Mouse (Mus musculus): ENCODE results near the gene Zdhhc18. TPM values are rescaled to one million over a fixed set of nuclear protein-coding genes. Genes with fewer than 3 reads are reported as not detected.
A peak's percentile ranks its signal among the peaks of the same experiment; 100 is the strongest.

The Zdhhc18 gene
- polyA plus RNA-seq, 1 experiment from 2014 or later: 3.0 TPM

DNA sequence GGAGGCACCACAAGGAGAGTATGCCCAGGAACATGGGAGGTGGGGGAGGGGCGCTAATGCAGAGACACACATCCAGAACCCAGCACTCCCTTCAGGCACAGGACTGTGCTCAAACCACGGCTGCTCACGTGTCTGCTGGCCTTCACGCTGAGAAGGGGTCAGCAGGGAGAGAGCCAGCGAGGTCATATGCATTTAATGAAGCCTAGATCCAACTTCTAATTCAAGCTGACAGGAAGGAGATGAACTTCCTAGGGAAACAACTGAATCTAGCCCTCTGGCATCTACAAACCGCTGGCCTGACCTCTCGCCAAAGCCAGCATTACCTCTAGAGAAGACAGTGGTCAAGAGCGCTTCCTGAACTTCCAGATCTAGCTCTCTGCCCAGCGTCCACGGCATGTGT lies 34.5 kb downstream of the Zdhhc18 start:
- H3K9ac ChIP-seq: no peak overlapping the region
- H3K36me3 ChIP-seq (replicated peaks; ENCODE audit: control insufficient read depth, insufficient read depth): peaks cover 55% of the 10 kb centered on the region
- H3K27me3 ChIP-seq (ENCODE audit: control insufficient read depth, insufficient read depth, low read length): no peaks in the 10 kb centered on the region
- no peak overlapping the region for H3K4me3 ChIP-seq (replicated peaks; ENCODE audit: low read length)
- H3K9me3 ChIP-seq (ENCODE audit: control insufficient read depth, low read length): no peaks in the 10 kb centered on the region
- H3K4me1 ChIP-seq (replicated peaks; ENCODE audit: control insufficient read depth, insufficient read depth, low read length): no peaks in the 10 kb centered on the region
- H3K4me2 ChIP-seq (replicated peaks): no peak overlapping the region
- H3K27ac ChIP-seq: no peak overlapping the region
- DNase-seq (ENCODE audit: low spot score): no peak
- 80% methylated on average over 10 of the region's 10 CpGs for WGBS
- no peak for ATAC-seq (ENCODE audit: low FRiP score)

DNA sequence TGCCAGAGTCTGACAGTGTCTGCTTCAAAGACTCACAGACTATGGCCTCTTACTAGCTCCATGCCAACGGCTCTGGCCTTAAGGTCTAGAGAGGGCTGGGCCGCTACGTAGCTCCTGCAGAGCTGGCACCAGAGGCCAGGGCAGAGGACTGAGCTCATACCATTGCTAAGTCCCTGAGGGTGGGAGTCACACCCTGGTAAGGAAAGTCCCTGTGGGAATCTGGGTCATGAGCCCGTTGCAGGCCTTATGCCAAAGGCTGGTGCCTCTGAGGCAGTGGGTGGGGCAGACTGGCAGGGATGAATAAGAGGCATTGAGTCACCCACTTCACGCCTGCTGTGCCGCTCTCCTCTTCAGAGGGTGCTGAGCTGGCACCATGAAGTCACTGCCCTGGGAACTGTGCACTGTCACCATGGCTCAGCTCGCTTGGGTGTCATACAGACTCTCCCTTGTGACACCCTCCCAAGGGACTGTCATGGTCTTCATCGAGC lies 35.6 kb downstream of the Zdhhc18 start:
- Histone ChIP-seq H3K27ac (no peak overlapping the region), H3K4me2 (replicated peaks) (no peak overlapping the region), H3K9me3 (ENCODE audit: control insufficient read depth, low read length) (no peaks in the 10 kb centered on the region), H3K4me1 (replicated peaks; ENCODE audit: control insufficient read depth, insufficient read depth, low read length) (no peaks in the 10 kb centered on the region), H3K27me3 (ENCODE audit: control insufficient read depth, insufficient read depth, low read length) (no peaks in the 10 kb centered on the region), H3K36me3 (replicated peaks; ENCODE audit: control insufficient read depth, insufficient read depth) (peaks cover 60% of the 10 kb centered on the region), H3K9ac (no peak overlapping the region), H3K4me3 (replicated peaks; ENCODE audit: low read length) (no peak overlapping the region)
- 90% methylated on average over 8 of the region's 8 CpGs for WGBS
- ATAC-seq (ENCODE audit: low FRiP score) (0 out of 2 replicates have a peak, but pooled peaks have one; percentile 51), DNase-seq (ENCODE audit: low spot score) (no peak)

DNA sequence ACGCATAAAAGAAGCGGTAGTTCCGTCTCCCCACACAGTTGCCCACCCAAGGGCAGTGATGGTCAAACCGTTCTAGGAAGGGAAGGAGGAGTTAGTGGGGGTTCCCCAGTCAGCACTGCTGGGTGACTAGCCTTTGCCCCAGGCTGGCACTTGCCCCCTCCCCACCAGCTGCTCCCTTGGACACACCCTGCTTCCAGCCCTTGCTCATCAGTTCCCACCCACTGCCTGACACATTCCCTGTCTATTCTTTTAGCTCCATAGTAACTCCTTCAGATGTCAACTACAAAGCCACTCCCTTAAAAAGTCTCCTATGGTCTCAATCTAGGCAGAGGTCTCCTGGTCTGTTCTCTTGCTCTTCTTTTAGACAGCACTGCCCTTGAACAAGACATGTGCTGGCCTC lies 36.1 kb downstream of the Zdhhc18 start:
- Histone ChIP-seq H3K36me3 (replicated peaks; ENCODE audit: control insufficient read depth, insufficient read depth) (peaks cover 65% of the 10 kb centered on the region), H3K4me2 (replicated peaks) (no peak overlapping the region), H3K4me1 (replicated peaks; ENCODE audit: control insufficient read depth, insufficient read depth, low read length) (no peaks in the 10 kb centered on the region), H3K27me3 (ENCODE audit: control insufficient read depth, insufficient read depth, low read length) (no peaks in the 10 kb centered on the region), H3K27ac (no peak overlapping the region), H3K9me3 (ENCODE audit: control insufficient read depth, low read length) (no peaks in the 10 kb centered on the region), H3K4me3 (replicated peaks; ENCODE audit: low read length) (no peak overlapping the region), H3K9ac (no peak overlapping the region)
- 86% methylated on average over 4 of the region's 4 CpGs for WGBS
- no peak for ATAC-seq (ENCODE audit: low FRiP score)
- DNase-seq (ENCODE audit: low spot score): no peak

DNA sequence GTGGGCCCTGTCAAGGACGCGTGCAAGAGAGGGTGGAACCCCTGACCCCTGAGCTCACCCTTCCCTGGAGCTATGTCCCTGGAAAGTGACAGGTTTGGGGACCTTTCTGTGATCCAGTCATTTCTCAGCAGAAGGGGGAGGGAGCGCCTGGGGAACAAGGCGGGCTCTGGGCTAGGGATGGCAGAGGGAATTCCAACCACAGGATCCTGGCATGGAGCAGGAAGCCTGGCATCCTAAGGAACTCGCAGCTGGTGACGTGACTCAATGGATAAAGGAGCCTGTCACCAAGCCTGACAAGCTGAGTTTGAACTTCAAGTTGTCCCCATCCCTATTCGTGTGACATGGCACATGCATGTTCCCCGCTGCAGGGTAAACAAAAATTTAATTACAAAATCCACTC lies 36.9 kb downstream of the Zdhhc18 start:
- no peaks in the 10 kb centered on the region for H3K4me1 ChIP-seq (replicated peaks; ENCODE audit: control insufficient read depth, insufficient read depth, low read length)
- peaks cover 72% of the 10 kb centered on the region for H3K36me3 ChIP-seq (replicated peaks; ENCODE audit: control insufficient read depth, insufficient read depth)
- H3K9me3 ChIP-seq (ENCODE audit: control insufficient read depth, low read length): no peaks in the 10 kb centered on the region
- 96% methylated on average over 8 of the region's 8 CpGs for WGBS
- ATAC-seq (ENCODE audit: low FRiP score) (no peak), DNase-seq (ENCODE audit: low spot score) (no peak)
- H3K9ac ChIP-seq: no peak overlapping the region
- H3K27me3 ChIP-seq (ENCODE audit: control insufficient read depth, insufficient read depth, low read length): no peaks in the 10 kb centered on the region
- H3K27ac ChIP-seq: no peak overlapping the region; the same call in 1 of the 2 replicates
- no peak overlapping the region for H3K4me3 ChIP-seq (replicated peaks; ENCODE audit: low read length)
- H3K4me2 ChIP-seq (replicated peaks): no peak overlapping the region

DNA sequence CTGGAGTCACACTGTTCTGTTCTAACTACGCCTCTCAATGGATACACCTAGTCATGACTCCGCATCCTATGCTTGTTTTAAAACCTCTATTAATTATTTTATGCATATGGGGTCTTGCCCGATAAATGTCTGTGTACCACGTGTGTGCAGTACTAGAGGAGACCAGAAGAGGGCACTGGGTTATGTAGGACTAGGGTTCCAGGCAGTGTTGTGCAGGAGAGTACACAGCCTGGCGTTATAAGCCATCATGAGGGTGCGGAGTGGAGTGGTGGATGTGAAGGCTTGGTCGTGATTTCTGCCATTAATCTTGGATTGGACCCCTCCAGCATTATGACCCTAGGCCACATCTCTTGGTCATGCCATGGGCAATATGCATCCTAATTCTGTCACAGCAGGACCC lies 37.5 kb downstream of the Zdhhc18 start:
- no peak for ATAC-seq (ENCODE audit: low FRiP score)
- no peak overlapping the region for H3K27ac ChIP-seq
- H3K27me3 ChIP-seq (ENCODE audit: control insufficient read depth, insufficient read depth, low read length): no peaks in the 10 kb centered on the region
- 96% methylated on average over 7 of the region's 7 CpGs for WGBS
- no peak overlapping the region for H3K9ac ChIP-seq
- peaks cover 74% of the 10 kb centered on the region for H3K36me3 ChIP-seq (replicated peaks; ENCODE audit: control insufficient read depth, insufficient read depth)
- H3K4me2 ChIP-seq (replicated peaks): no peak overlapping the region
- no peaks in the 10 kb centered on the region for H3K9me3 ChIP-seq (ENCODE audit: control insufficient read depth, low read length)
- DNase-seq (ENCODE audit: low spot score): no peak
- H3K4me3 ChIP-seq (replicated peaks; ENCODE audit: low read length): no peak overlapping the region
- no peaks in the 10 kb centered on the region for H3K4me1 ChIP-seq (replicated peaks; ENCODE audit: control insufficient read depth, insufficient read depth, low read length)

DNA sequence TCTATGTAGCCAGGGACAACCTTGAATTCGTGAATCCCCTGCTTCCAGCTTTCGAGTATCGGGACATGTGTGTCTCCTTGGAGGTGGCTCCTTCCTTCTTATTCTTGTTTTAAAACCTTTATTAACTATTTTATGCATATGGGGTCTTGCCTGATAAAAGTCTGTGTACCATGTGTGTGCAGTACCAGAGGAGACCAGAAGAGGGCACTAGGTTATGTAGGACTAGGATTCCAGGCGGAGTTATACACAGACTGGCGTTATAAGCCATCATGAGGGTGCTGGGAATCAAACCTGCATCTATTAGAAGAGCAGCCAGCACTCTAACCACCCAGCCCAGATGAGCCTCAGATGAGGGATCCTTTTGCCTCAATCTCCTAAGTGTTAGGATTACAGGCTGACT lies 38.1 kb downstream of the Zdhhc18 start:
- no peak overlapping the region for H3K4me3 ChIP-seq (replicated peaks; ENCODE audit: low read length)
- WGBS: 99% methylated on average over 5 of the region's 5 CpGs
- no peaks in the 10 kb centered on the region for H3K4me1 ChIP-seq (replicated peaks; ENCODE audit: control insufficient read depth, insufficient read depth, low read length)
- H3K9ac ChIP-seq: no peak overlapping the region
- ATAC-seq (ENCODE audit: low FRiP score) (no peak), DNase-seq (ENCODE audit: low spot score) (no peak)
- H3K9me3 ChIP-seq (ENCODE audit: control insufficient read depth, low read length): no peaks in the 10 kb centered on the region
- no peak overlapping the region for H3K4me2 ChIP-seq (replicated peaks)
- no peaks in the 10 kb centered on the region for H3K27me3 ChIP-seq (ENCODE audit: control insufficient read depth, insufficient read depth, low read length)
- H3K36me3 ChIP-seq (replicated peaks; ENCODE audit: control insufficient read depth, insufficient read depth): peaks cover 80% of the 10 kb centered on the region
- H3K27ac ChIP-seq: no peak overlapping the region

DNA sequence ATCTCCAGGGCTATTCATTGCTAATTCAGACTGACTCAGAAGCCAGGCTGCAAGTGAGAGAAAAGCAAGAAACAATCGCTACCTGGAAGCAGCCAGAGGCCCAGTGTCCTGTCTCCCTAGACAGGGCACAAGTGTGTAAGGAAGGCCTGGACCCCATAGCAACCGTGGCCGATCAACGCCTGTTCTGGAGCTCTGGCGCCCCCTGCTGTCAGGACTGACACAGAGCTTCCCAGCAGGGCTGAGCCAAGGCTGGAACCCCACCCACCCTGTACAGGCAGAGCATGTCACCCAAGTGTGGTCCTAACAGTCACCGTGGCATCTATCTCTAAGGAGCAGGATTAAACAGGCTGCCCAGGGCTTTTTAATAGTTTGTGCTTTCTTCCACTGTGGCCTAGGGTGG lies 40.2 kb downstream of the Zdhhc18 start:
- Histone ChIP-seq H3K9ac (no peak overlapping the region), H3K27me3 (ENCODE audit: control insufficient read depth, insufficient read depth, low read length) (no peaks in the 10 kb centered on the region), H3K4me1 (replicated peaks; ENCODE audit: control insufficient read depth, insufficient read depth, low read length) (no peaks in the 10 kb centered on the region), H3K4me2 (replicated peaks) (no peak overlapping the region), H3K27ac (no peak overlapping the region), H3K9me3 (ENCODE audit: control insufficient read depth, low read length) (no peaks in the 10 kb centered on the region), H3K4me3 (replicated peaks; ENCODE audit: low read length) (no peak overlapping the region), H3K36me3 (replicated peaks; ENCODE audit: control insufficient read depth, insufficient read depth) (peaks cover 85% of the 10 kb centered on the region)
- DNase-seq (ENCODE audit: low spot score) (peak; percentile 59), ATAC-seq (ENCODE audit: low FRiP score) (no peak)
- 22% methylated on average over 6 of the region's 6 CpGs for WGBS

DNA sequence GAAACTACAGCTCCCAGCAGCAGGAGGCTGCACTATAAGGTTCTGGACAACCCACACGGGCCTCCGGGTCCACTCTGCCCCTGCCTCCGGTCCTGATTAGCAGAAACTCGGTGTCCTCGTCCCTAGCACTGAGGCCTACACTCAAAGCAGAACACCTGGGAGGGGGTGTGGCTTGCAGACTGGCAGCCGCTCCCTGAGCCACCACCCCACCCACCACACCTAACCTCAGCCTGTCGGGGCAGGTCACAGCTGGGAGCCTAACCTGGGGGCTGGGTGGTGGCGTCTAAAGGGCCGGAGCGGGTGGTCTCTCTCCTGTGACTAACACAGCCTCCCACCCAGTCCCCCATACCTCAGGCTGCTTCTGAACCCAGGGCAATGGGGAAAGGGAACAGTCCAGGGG lies 42.7 kb downstream of the Zdhhc18 start:
- ATAC-seq (ENCODE audit: low FRiP score) (no peak), DNase-seq (ENCODE audit: low spot score) (no peak)
- H3K36me3 ChIP-seq (replicated peaks; ENCODE audit: control insufficient read depth, insufficient read depth): peaks cover 74% of the 10 kb centered on the region
- H3K9me3 ChIP-seq (ENCODE audit: control insufficient read depth, low read length): no peaks in the 10 kb centered on the region
- no peak overlapping the region for H3K27ac ChIP-seq
- no peak overlapping the region for H3K4me3 ChIP-seq (replicated peaks; ENCODE audit: low read length)
- WGBS: 84% methylated on average over 10 of the region's 10 CpGs
- no peak overlapping the region for H3K9ac ChIP-seq
- peaks cover 13% of the 10 kb centered on the region for H3K27me3 ChIP-seq (ENCODE audit: control insufficient read depth, insufficient read depth, low read length)
- no peaks in the 10 kb centered on the region for H3K4me1 ChIP-seq (replicated peaks; ENCODE audit: control insufficient read depth, insufficient read depth, low read length)
- no peak overlapping the region for H3K4me2 ChIP-seq (replicated peaks)

DNA sequence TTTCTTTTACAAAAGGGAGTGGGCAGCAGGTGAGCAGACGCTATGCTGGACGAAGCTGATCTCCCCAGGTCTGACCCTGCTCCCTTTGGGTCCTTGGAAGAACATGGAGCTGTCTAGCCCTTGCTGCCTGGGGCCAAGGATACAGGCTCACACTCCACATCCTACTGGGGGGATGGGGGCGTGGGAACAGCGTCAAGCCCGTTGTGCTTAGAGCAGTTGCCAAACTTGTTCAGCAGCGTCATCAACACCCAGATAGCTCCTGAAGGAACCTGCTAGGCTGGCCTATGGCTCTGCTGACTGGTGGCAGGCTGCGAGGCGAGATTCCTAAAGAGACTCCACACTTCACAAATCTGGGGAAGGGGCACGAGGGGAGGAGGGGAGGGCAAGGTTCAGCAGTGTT lies 44.6 kb downstream of the Zdhhc18 start:
- H3K4me3 ChIP-seq (replicated peaks; ENCODE audit: low read length): no peak overlapping the region
- WGBS: 59% methylated on average over 9 of the region's 9 CpGs
- DNase-seq (ENCODE audit: low spot score) (no peak), ATAC-seq (ENCODE audit: low FRiP score) (no peak)
- H3K27ac ChIP-seq: no peak overlapping the region
- no peak overlapping the region for H3K4me2 ChIP-seq (replicated peaks)
- H3K36me3 ChIP-seq (replicated peaks; ENCODE audit: control insufficient read depth, insufficient read depth): peaks cover 62% of the 10 kb centered on the region
- peaks cover 26% of the 10 kb centered on the region for H3K27me3 ChIP-seq (ENCODE audit: control insufficient read depth, insufficient read depth, low read length)
- H3K9me3 ChIP-seq (ENCODE audit: control insufficient read depth, low read length): no peaks in the 10 kb centered on the region
- no peak overlapping the region for H3K9ac ChIP-seq
- no peaks in the 10 kb centered on the region for H3K4me1 ChIP-seq (replicated peaks; ENCODE audit: control insufficient read depth, insufficient read depth, low read length)

DNA sequence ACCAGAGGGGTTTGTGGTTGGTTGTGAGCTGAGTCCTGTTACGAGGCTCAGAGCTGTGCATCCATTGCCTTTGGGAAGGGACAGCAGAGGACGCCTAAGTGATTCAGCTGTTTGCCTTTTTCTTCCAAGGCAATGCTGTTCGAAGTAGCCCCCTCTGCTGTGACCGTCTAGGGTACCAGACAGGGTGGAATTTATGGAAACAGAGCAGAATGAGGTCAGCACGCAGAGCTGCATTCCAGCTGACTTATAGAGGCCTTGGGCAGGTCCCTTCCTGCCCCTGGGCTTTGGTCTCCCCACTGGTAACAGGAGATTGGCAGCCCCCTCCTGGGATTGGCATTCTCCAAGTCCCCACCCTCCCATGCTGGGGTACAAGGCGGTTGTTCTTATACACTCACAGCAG lies 45.1 kb downstream of the Zdhhc18 start:
- WGBS: 56% methylated on average over 6 of the region's 6 CpGs
- Histone ChIP-seq H3K4me3 (replicated peaks; ENCODE audit: low read length) (no peak overlapping the region), H3K4me2 (replicated peaks) (no peak overlapping the region), H3K27ac (no peak overlapping the region), H3K27me3 (ENCODE audit: control insufficient read depth, insufficient read depth, low read length) (peaks cover 31% of the 10 kb centered on the region), H3K9me3 (ENCODE audit: control insufficient read depth, low read length) (no peaks in the 10 kb centered on the region), H3K9ac (no peak overlapping the region), H3K4me1 (replicated peaks; ENCODE audit: control insufficient read depth, insufficient read depth, low read length) (no peaks in the 10 kb centered on the region), H3K36me3 (replicated peaks; ENCODE audit: control insufficient read depth, insufficient read depth) (peaks cover 59% of the 10 kb centered on the region)
- DNase-seq (ENCODE audit: low spot score) (no peak), ATAC-seq (ENCODE audit: low FRiP score) (no peak)

All from hindbrain, embryonic 14.5 days (tissue).